Mouse (Mus musculus) cerebellum, adult 9-10 months (tissue): ENCODE data around the gene Mapk8.

Source experiments
- DNase-seq: peaks from one replicate; pipeline ENCODE4 v3.0.0; 2022

Mapk8 gene

GRCm38 (mm10) chr14:33343131-33343725 lies 103.7 kb downstream of the Mapk8 start:
- DNase-seq = peak; percentile 70

DNA sequence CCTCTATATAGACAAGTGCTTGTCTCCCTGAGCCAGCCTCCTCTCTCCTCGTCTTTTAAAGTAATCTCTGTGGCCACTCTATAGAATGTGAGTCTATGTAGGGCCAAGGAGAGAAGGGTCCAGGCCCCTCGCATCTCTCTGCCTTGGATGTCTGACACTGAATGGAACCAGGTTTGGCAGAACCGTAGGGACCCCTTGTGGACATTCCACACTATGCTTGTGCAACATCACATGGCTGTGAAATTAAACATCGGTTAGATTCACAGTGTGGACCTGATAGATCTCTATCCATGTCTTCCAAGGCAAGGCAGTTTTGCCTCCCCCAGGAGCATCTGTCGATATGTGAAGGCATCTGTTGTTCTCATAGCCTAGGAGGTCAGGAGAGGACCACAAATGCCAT lies 108.3 kb downstream of the Mapk8 start:
- DNase-seq = no peak

- no peak for DNase-seq
These were observed 111.2 kb downstream of the Mapk8 start for GRCm38 (mm10) chr14:33335733-33336132.

DNA sequence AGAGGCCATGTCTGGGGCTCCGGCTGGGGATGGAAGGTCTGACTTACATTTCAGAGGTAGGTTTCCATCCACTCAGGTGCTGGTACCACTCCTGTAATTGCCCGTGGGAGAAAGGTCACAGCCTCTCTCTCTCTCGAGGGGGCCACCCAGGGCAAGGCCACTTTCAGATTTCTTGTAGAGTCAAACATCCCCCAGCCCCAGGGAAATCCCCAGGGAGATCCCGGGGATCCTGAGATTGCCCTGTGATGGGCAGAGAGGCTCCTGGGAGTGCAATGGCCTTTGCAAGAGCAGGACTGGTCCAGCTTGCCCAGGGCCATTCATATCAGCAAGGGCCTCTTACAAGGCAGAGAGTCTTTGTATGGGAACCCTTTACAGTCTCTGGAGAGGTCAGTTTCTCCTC lies 112.6 kb downstream of the Mapk8 start:
- DNase-seq = no peak

GRCm38 (mm10) chr14:33333833-33334232 lies 113.1 kb downstream of the Mapk8 start:
- no peak for DNase-seq

- DNase-seq = no peak
These were observed 115.3 kb downstream of the Mapk8 start for GRCm38 (mm10) chr14:33331627-33332026.

DNA sequence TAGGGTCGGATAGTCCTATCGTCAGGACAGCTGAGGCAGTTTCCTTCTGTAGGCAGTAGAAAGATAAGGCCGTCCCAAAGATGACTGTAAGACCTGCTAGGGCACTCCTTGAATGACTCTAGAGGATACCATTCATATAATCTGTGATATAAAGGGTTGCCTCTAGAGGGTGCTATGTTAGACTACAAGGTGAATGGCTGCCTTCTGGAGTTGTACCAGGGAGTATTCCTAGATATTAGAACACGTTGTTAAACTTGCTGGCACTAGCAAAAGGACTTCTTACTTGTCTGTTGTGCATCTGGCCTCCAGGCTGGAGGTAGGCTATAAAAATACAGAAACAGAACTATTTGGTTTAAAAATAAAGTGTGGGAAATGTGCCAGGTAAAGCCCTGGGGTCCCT lies 116.0 kb downstream of the Mapk8 start:
- DNase-seq = no peak

GRCm38 (mm10) chr14:33329297-33329805 lies 117.6 kb downstream of the Mapk8 start:
- no peak for DNase-seq

- no peak for DNase-seq
These were observed 118.6 kb downstream of the Mapk8 start for GRCm38 (mm10) chr14:33328369-33328768.
